Mouse (Mus musculus) cortical plate, adult 2 months (tissue): ENCODE data around the gene Olfr786. TPM values are rescaled to one million over a fixed set of nuclear protein-coding genes. Genes with fewer than 3 reads are reported as not detected.

Experiments
- H3K27ac ChIP-seq: fragments of 200-500 bp; 2 replicates; pipeline ENCODE4 v1.5.1; 2012; ENCODE audit warnings: low read length, control low read depth, inconsistent platforms; ENCODE audit not compliant: insufficient read depth
- H3K4me1 ChIP-seq: fragments of 200-500 bp; 2 replicates; pipeline ENCODE4 v1.6.1; 2011; ENCODE audit warnings: low read length; ENCODE audit not compliant: control insufficient read depth, insufficient read depth
- H3K4me3 ChIP-seq: fragments of 200-500 bp; 2 replicates; pipeline ENCODE4 v1.5.1; 2011; ENCODE audit warnings: mild to moderate bottlenecking, low read length, control low read depth; ENCODE audit not compliant: insufficient read depth
- CTCF ChIP-seq: fragments of 200-500 bp; IDR thresholded peaks from 2 replicates; pipeline ENCODE4 v1.5.1; 2011; ENCODE audit warnings: mild to moderate bottlenecking, control low read depth, low read length; ENCODE audit not compliant: insufficient read depth; ENCODE audit errors: extremely low read depth
- POLR2A ChIP-seq: fragments of 200-500 bp; IDR thresholded peaks from 2 replicates; pipeline ENCODE4 v1.6.1; 2011; ENCODE audit warnings: mild to moderate bottlenecking, low read length, control low read depth; ENCODE audit not compliant: insufficient read depth; ENCODE audit errors: extremely low read depth
- polyA plus RNA-seq: library from polyadenylated mRNA; depleted of rRNA; stranded (reverse); fragments of >200 nt; gene quantifications from 2 replicates; pipeline ENCODE4 v1.2.3, GENCODE M21; 2012; rRNA removed

The Olfr786 gene
- not detected in 2 replicates for polyA plus RNA-seq

GRCm38 (mm10) chr10:129427006-129427405 lies at the start of gene Olfr786:
Olfr786 (plus strand) TSS chr10:129427306.
- Histone ChIP-seq H3K4me1 (no peaks in the 10 kb centered on the region), H3K27ac (no peak within 1 kb of the TSS), H3K4me3 (no peak within 1 kb of the TSS)
- no peak for TF ChIP-seq POLR2A
- no peak for TF ChIP-seq CTCF

GRCm38 (mm10) chr10:129383783-129384182 lies 43.3 kb upstream of the Olfr786 start, which contains the start of gene Olfr784:
Olfr784 (plus strand) TSS chr10:129384083.
- H3K27ac ChIP-seq: no peak within 1 kb of the TSS

GRCm38 (mm10) chr10:129400892-129401291 lies 26.2 kb upstream of the Olfr786 start:
- Histone ChIP-seq H3K4me3 (no peak overlapping the region), H3K27ac (no peak overlapping the region), H3K4me1 (no peaks in the 10 kb centered on the region)
- TF ChIP-seq CTCF: no peak
- TF ChIP-seq POLR2A: no peak

More at GRCm38 (mm10) chr10:129383783-129384182, 43.3 kb upstream of the Olfr786 start, which contains the start of gene Olfr784:
- TF ChIP-seq POLR2A: no peak
- TF ChIP-seq CTCF: no peak
- Histone ChIP-seq H3K4me1 (no peaks in the 10 kb centered on the region), H3K4me3 (no peak within 1 kb of the TSS)

GRCm38 (mm10) chr10:129405126-129405525 lies 22.0 kb upstream of the Olfr786 start, which contains the start of gene Olfr785:
Olfr785 (plus strand) TSS chr10:129405426.
- Histone ChIP-seq H3K27ac (no peak within 1 kb of the TSS), H3K4me3 (no peak within 1 kb of the TSS), H3K4me1 (no peaks in the 10 kb centered on the region)
- TF ChIP-seq CTCF (no peak), POLR2A (no peak)

GRCm38 (mm10) chr10:129461562-129461961 lies 34.5 kb downstream of the Olfr786 start, which contains the start of gene Olfr787:
Olfr787 (plus strand) TSS chr10:129461862.
- no peaks in the 10 kb centered on the region for H3K4me1 ChIP-seq
- H3K4me3 ChIP-seq: no peak within 1 kb of the TSS
- TF ChIP-seq POLR2A: no peak
- no peak for TF ChIP-seq CTCF
- H3K27ac ChIP-seq: no peak within 1 kb of the TSS

- Histone ChIP-seq H3K4me1 (no peaks in the 10 kb centered on the region), H3K27ac (no peak within 1 kb of the TSS), H3K4me3 (no peak within 1 kb of the TSS)
- TF ChIP-seq POLR2A (no peak), CTCF (no peak)
Observed at GRCm38 (mm10) chr10:129470698-129471097, 43.6 kb downstream of the Olfr786 start, which contains the start of gene Olfr788. Olfr788 (plus strand) TSS chr10:129470998.

- no peak overlapping the region for H3K4me3 ChIP-seq
- TF ChIP-seq CTCF (no peak), POLR2A (no peak)
- H3K27ac ChIP-seq: no peak overlapping the region
- H3K4me1 ChIP-seq: no peaks in the 10 kb centered on the region
Observed at GRCm38 (mm10) chr10:129473256-129473655, 46.1 kb downstream of the Olfr786 start.

GRCm38 (mm10) chr10:129473723-129474122 lies 46.6 kb downstream of the Olfr786 start:
- no peak overlapping the region for H3K27ac ChIP-seq
- TF ChIP-seq POLR2A (no peak), CTCF (no peak)
- H3K4me1 ChIP-seq: no peaks in the 10 kb centered on the region
- H3K4me3 ChIP-seq: no peak overlapping the region

- no peak for TF ChIP-seq POLR2A
- H3K4me3 ChIP-seq: no peak within 1 kb of the TSS
Observed at GRCm38 (mm10) chr10:129484452-129484851, 57.3 kb downstream of the Olfr786 start, which contains the start of gene Olfr789. Olfr789 (plus strand) TSS chr10:129484752.

More at GRCm38 (mm10) chr10:129484452-129484851, 57.3 kb downstream of the Olfr786 start, which contains the start of gene Olfr789:
- Histone ChIP-seq H3K27ac (no peak within 1 kb of the TSS), H3K4me1 (no peaks in the 10 kb centered on the region)

Other genes with a start within 250 kb of the Olfr786 start
- not detected in 2 replicates for gene Olfr772, start 249.4 kb upstream of the Olfr786 start, polyA plus RNA-seq
- not detected in 2 replicates for gene Olfr773, start 239.9 kb upstream of the Olfr786 start, polyA plus RNA-seq
- gene Olfr774, start 191.1 kb upstream of the Olfr786 start, polyA plus RNA-seq: not detected in 2 replicates
- gene Olfr775, start 178.9 kb upstream of the Olfr786 start, polyA plus RNA-seq: not detected in 2 replicates
- gene Olfr776, start 168.2 kb upstream of the Olfr786 start, polyA plus RNA-seq: not detected in 2 replicates
- not detected in 2 replicates for gene Olfr777, start 155.8 kb upstream of the Olfr786 start, polyA plus RNA-seq
- not detected in 2 replicates for gene Olfr780, start 109.2 kb upstream of the Olfr786 start, polyA plus RNA-seq
- not detected in 2 replicates for gene Olfr781, start 98.5 kb upstream of the Olfr786 start, polyA plus RNA-seq
- gene Olfr782, start 78.5 kb upstream of the Olfr786 start, polyA plus RNA-seq: not detected in 2 replicates
- 0.21 and 0.31 TPM in 2 replicates for gene Olfr784, start 43.2 kb upstream of the Olfr786 start, polyA plus RNA-seq
- not detected in 2 replicates for gene Olfr785, start 21.9 kb upstream of the Olfr786 start, polyA plus RNA-seq
- gene Olfr787, start 34.6 kb downstream of the Olfr786 start, polyA plus RNA-seq: not detected in 2 replicates
- not detected in 2 replicates for gene Olfr788, start 43.7 kb downstream of the Olfr786 start, polyA plus RNA-seq
- gene Olfr789, start 57.4 kb downstream of the Olfr786 start, polyA plus RNA-seq: not detected in 2 replicates
- not detected in 2 replicates for gene Olfr790, start 71.2 kb downstream of the Olfr786 start, polyA plus RNA-seq
- not detected in 2 replicates for gene Olfr791, start 94.5 kb downstream of the Olfr786 start, polyA plus RNA-seq
- gene Olfr792, start 111.9 kb downstream of the Olfr786 start, polyA plus RNA-seq: not detected in 2 replicates
- gene Olfr794, start 140.3 kb downstream of the Olfr786 start, polyA plus RNA-seq: not detected in 2 replicates
- gene Olfr796, start 185.3 kb downstream of the Olfr786 start, polyA plus RNA-seq: not detected in 2 replicates
- gene Olfr798, start 200.6 kb downstream of the Olfr786 start, polyA plus RNA-seq: not detected in 2 replicates
- gene Olfr799, start 210.2 kb downstream of the Olfr786 start, polyA plus RNA-seq: not detected in 2 replicates
- gene Olfr800, start 230.4 kb downstream of the Olfr786 start, polyA plus RNA-seq: not detected in 2 replicates
- gene Olfr801, start 246.6 kb downstream of the Olfr786 start, polyA plus RNA-seq: not detected in 2 replicates